Mouse (Mus musculus) cortical plate, adult 2 months (tissue): Measurements from ENCODE around the gene Olfr282. TPM values are rescaled to one million over a fixed set of nuclear protein-coding genes. Genes with fewer than 3 reads are reported as not detected.
"Not testable (repeated sequence)": the region's sequence is repeated elsewhere in the genome, so short reads cannot be mapped to it uniquely, and the experiment has no call there.

Source experiments
- H3K27ac ChIP-seq: fragments of 200-500 bp; 2 replicates; pipeline ENCODE4 v1.5.1; 2012; ENCODE audit warnings: low read length, control low read depth, inconsistent platforms; ENCODE audit not compliant: insufficient read depth
- H3K4me1 ChIP-seq: fragments of 200-500 bp; 2 replicates; pipeline ENCODE4 v1.6.1; 2011; ENCODE audit warnings: low read length; ENCODE audit not compliant: control insufficient read depth, insufficient read depth
- H3K4me3 ChIP-seq: fragments of 200-500 bp; 2 replicates; pipeline ENCODE4 v1.5.1; 2011; ENCODE audit warnings: mild to moderate bottlenecking, low read length, control low read depth; ENCODE audit not compliant: insufficient read depth
- CTCF ChIP-seq: fragments of 200-500 bp; IDR thresholded peaks from 2 replicates; pipeline ENCODE4 v1.5.1; 2011; ENCODE audit warnings: mild to moderate bottlenecking, control low read depth, low read length; ENCODE audit not compliant: insufficient read depth; ENCODE audit errors: extremely low read depth
- POLR2A ChIP-seq: fragments of 200-500 bp; IDR thresholded peaks from 2 replicates; pipeline ENCODE4 v1.6.1; 2011; ENCODE audit warnings: mild to moderate bottlenecking, low read length, control low read depth; ENCODE audit not compliant: insufficient read depth; ENCODE audit errors: extremely low read depth
- polyA plus RNA-seq: library from polyadenylated mRNA; depleted of rRNA; stranded (reverse); fragments of >200 nt; gene quantifications from 2 replicates; pipeline ENCODE4 v1.2.3, GENCODE M21; 2012

Olfr282 gene
- polyA plus RNA-seq, 1 experiment, result not detected

DNA sequence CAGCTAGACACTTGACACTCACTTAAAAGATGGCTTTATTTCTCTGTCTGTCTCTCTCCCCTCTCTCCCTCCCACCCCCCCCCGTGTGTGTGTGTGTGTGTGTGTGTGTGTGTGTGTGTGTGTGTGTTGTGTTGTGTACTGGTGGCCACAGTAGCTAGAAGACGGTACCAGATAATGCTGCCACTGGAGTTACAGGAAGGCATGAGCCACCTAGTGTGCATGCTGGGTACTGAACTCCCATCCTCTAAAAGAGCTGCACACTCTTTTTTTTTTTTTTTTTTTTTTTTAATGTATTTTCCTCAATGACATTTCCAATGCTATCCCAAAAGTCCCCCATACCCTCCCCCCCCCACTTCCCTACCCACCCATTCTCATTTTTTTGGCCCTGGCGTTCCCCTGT is 13.7 kb upstream of the Olfr282 start:
- H3K4me3 ChIP-seq, H3K27ac ChIP-seq: not testable (repeated sequence)

GRCm38 (mm10) chr15:98418096-98418495 is 12.9 kb upstream of the Olfr282 start:
- H3K4me1 ChIP-seq, result no peaks in the 10 kb centered on the region
- H3K4me3 ChIP-seq, result no peak overlapping the region
- TF ChIP-seq CTCF (no peak), POLR2A (no peak)
- no peak overlapping the region for H3K27ac ChIP-seq

More for the DNA sequence above, 13.7 kb upstream of the Olfr282 start:
- H3K4me1 ChIP-seq, result not testable (repeated sequence)
- TF ChIP-seq CTCF, result peak; percentile 27

GRCm38 (mm10) chr15:98420897-98421296 is 10.1 kb upstream of the Olfr282 start:
- Histone ChIP-seq H3K27ac (no peak overlapping the region), H3K4me1 (no peaks in the 10 kb centered on the region), H3K4me3 (no peak overlapping the region)
- TF ChIP-seq CTCF (no peak), POLR2A (no peak)

DNA sequence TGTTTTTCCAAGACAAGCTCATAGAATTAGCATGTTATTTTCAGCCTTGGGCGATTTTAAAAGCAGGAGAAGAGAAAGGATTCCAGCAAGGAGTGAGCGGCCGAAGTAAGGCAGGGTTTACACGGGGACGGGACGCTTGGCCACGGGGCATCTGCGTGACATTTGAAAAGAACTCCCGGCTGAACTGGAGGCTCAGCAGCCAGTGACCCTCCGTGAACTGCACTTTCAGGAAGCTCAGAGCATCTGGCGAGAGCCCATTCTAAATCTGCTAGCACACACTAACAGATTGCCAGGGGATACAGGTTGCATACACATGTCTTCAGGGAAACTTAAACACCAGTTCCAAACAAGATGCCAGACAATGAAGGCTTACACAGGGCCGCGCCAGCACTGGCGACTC is 6.7 kb upstream of the Olfr282 start:
- Histone ChIP-seq H3K4me3 (no peak overlapping the region), H3K27ac (no peak overlapping the region), H3K4me1 (no peaks in the 10 kb centered on the region)
- TF ChIP-seq CTCF (no peak), POLR2A (no peak)

GRCm38 (mm10) chr15:98424753-98425152 is 6.3 kb upstream of the Olfr282 start:
- H3K4me1 ChIP-seq, result no peaks in the 10 kb centered on the region
- H3K4me3 ChIP-seq, result no peak overlapping the region
- no peak for TF ChIP-seq CTCF
- TF ChIP-seq POLR2A, result no peak
- H3K27ac ChIP-seq, result no peak overlapping the region

- H3K4me1 ChIP-seq, result no peaks in the 10 kb centered on the region
- no peak overlapping the region for H3K27ac ChIP-seq
- TF ChIP-seq CTCF (no peak), POLR2A (no peak)
- H3K4me3 ChIP-seq, result no peak overlapping the region
These were observed 5.8 kb upstream of the Olfr282 start for GRCm38 (mm10) chr15:98425188-98425587.

DNA sequence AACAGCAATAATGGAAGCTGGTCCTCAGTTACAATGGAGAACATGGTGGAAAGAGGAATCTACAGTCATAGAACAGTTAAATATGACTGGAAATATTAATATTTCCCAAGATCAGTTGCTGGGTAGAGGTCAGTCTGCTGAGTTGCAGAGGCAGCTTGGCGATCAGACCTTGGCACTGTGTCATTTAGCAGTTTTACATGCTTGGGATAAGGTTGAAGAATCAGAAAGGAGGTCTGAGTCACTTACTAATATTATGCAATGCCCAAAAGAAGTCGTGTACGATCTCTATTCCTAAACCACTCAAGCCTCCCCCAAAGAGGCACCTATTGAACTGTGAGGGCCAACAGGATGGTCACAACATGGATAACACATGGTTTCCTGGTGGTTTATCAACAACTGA is 13.5 kb downstream of the Olfr282 start:
- H3K4me3 ChIP-seq, result no peak overlapping the region
- no peaks in the 10 kb centered on the region for H3K4me1 ChIP-seq
- TF ChIP-seq CTCF (no peak), POLR2A (no peak)

GRCm38 (mm10) chr15:98448521-98448920 is 17.5 kb downstream of the Olfr282 start:
- TF ChIP-seq CTCF (no peak), POLR2A (no peak)
- H3K27ac ChIP-seq, result no peak overlapping the region

More for the DNA sequence above, 13.5 kb downstream of the Olfr282 start:
- H3K27ac ChIP-seq, result no peak overlapping the region

DNA sequence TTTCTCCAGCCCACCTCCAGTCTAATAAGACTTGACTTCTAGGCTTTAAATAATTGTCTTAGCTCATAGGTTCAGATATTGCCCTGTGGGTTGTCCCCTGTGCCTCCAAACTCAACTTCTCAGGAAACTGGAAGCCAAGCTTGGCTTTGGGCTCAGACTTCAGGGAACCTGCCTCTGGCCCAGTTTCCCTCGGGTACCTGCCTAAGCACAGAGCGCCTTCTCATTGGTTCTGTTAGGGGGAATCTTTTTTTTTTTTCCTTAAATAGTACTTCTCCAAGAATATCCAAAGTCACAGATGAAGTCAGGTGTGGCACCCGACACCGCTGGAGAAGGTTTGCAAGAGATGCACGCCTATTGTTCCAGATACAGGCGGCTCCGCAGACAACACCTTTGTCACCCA is 21.3 kb downstream of the Olfr282 start, which contains the start of gene Olfr281:
TSS of gene Olfr281 (plus strand) at position 301 of the 400 bp plus-strand sequence.
- no peak within 1 kb of the TSS for H3K4me3 ChIP-seq
- no peak within 1 kb of the TSS for H3K27ac ChIP-seq
- no peaks in the 10 kb centered on the region for H3K4me1 ChIP-seq
- TF ChIP-seq CTCF (no peak), POLR2A (no peak)

More at GRCm38 (mm10) chr15:98448521-98448920, 17.5 kb downstream of the Olfr282 start:
- Histone ChIP-seq H3K4me3 (no peak overlapping the region), H3K4me1 (no peaks in the 10 kb centered on the region)

GRCm38 (mm10) chr15:98469596-98469995 is 38.6 kb downstream of the Olfr282 start, which contains the start of gene OR5BS1P:
OR5BS1P (plus strand) TSS chr15:98469896.
- no peak for TF ChIP-seq CTCF
- TF ChIP-seq POLR2A, result no peak

GRCm38 (mm10) chr15:98471539-98471938 is 40.5 kb downstream of the Olfr282 start:
- Histone ChIP-seq H3K27ac (no peak overlapping the region), H3K4me3 (no peak overlapping the region), H3K4me1 (no peaks in the 10 kb centered on the region)
- TF ChIP-seq POLR2A, result no peak
- no peak for TF ChIP-seq CTCF

More at GRCm38 (mm10) chr15:98469596-98469995, 38.6 kb downstream of the Olfr282 start, which contains the start of gene OR5BS1P:
- no peaks in the 10 kb centered on the region for H3K4me1 ChIP-seq
- H3K4me3 ChIP-seq, result no peak within 1 kb of the TSS
- no peak within 1 kb of the TSS for H3K27ac ChIP-seq
